Mouse (Mus musculus): ENCODE measurements around the gene Lrif1. TPM values are rescaled to one million over a fixed set of nuclear protein-coding genes. Genes with fewer than 3 reads are reported as not detected.
"Not testable (repeated sequence)": the region's sequence is repeated elsewhere in the genome, so short reads cannot be mapped to it uniquely, and the experiment has no call there.

The Lrif1 gene
- polyA plus RNA-seq (2015; fragmentation: Nextera tagmentation; extraction: Ambion mirVana): 14.8 and 17.9 TPM in 2 replicates

DNA sequence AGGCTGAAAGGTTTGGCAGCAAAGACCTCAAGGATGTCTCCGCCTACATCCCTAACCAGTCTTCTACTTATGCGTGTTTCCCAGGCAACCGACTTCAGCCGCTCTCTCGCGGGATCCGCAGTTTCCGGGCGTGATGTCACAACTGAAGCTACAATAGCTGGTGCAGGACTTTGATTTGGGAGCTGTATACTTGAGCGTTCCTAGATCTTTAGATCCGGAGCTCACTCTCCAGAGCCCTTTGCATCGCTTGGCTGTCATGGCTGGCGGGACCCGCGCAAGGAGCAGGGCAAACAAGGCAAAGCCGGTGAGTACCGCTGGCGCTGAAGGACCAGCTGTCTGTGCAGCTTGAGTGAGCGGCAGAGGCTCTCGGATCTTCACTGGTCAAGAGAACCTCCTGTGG is at the start of gene Lrif1:
Gene Lrif1, plus strand, starts transcription at position 158 of the 400 bp plus-strand sequence.
- peak; percentile 96 for ATAC-seq (ENCODE audit: low read depth)
- Histone ChIP-seq H3K27ac (ENCODE audit: low read length) (peak within 1 kb of the TSS; percentile 39; the same call in 1 of the 2 replicates), H3K36me3 (ENCODE audit: control insufficient read depth, insufficient read depth, low read length) (no peaks in the 10 kb centered on the region), H3K9me3 (ENCODE audit: control insufficient read depth, low read length) (no peaks in the 10 kb centered on the region), H3K4me3 (ENCODE audit: low read length) (peak within 1 kb of the TSS; percentile 57), H3K27me3 (ENCODE audit: control insufficient read depth, insufficient read depth, low read depth, low read length) (no peaks in the 10 kb centered on the region), H3K4me2 (ENCODE audit: low read depth, low read length) (peak within 1 kb of the TSS; percentile 68), H3K4me1 (replicated peaks; ENCODE audit: control insufficient read depth, insufficient read depth, low read length) (no peaks in the 10 kb centered on the region), H3K9ac (ENCODE audit: low read length) (peak within 1 kb of the TSS; percentile 65)
- WGBS: under 1% methylated on average over 20 of the region's 20 CpGs

DNA sequence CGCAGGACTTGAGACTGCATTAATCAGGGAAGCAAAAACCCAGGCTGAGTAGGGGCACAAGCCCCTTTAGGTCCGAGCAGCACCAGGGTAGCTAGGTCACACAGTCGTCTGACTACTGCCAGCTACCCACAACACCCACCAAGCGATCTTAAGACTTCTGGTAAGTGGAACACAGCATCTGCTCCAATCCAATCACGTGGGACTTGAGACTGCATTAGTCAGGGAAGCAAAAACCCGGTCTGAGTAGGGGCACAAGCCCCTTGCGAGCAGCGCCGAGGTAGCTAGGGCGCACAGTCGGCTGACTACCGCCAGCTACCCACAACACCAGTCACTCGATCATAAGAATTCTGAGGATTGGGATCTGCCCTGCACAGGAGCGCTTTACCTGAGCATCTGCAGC is 12.0 kb upstream of the Lrif1 start:
- H3K36me3 ChIP-seq (ENCODE audit: control insufficient read depth, insufficient read depth, low read length); H3K27me3 ChIP-seq (ENCODE audit: control insufficient read depth, insufficient read depth, low read depth, low read length); H3K4me1 ChIP-seq (replicated peaks; ENCODE audit: control insufficient read depth, insufficient read depth, low read length); H3K9ac ChIP-seq (ENCODE audit: low read length); H3K4me2 ChIP-seq (ENCODE audit: low read depth, low read length); H3K4me3 ChIP-seq (ENCODE audit: low read length); H3K9me3 ChIP-seq (ENCODE audit: control insufficient read depth, low read length); ATAC-seq (ENCODE audit: low read depth); H3K27ac ChIP-seq (ENCODE audit: low read length): not testable (repeated sequence)
- 67% methylated on average over 14 of the region's 14 CpGs for WGBS

DNA sequence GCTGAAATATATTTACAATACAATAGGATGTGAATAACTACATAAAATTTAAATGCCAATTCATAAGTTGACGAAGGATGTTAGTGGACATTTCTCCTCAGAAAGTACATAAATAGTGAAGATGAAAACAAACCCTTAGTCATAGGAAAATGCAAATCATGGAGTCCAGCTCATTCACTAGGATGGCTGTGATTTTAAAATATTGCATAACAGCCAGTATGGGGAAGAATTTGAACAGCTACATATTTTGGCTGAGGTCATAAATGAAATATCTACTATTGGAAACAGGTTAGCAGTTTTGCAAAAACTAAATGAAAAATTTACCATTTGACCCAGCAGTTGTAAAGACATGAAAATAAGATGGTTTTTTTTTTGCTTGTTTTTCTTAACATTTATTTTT is 594 bp downstream of the Lrif1 start:
- Histone ChIP-seq H3K27me3 (ENCODE audit: control insufficient read depth, insufficient read depth, low read depth, low read length) (no peaks in the 10 kb centered on the region), H3K36me3 (ENCODE audit: control insufficient read depth, insufficient read depth, low read length) (no peaks in the 10 kb centered on the region), H3K9me3 (ENCODE audit: control insufficient read depth, low read length) (no peaks in the 10 kb centered on the region), H3K9ac (ENCODE audit: low read length) (no peak overlapping the region), H3K27ac (ENCODE audit: low read length) (no peak overlapping the region), H3K4me1 (replicated peaks; ENCODE audit: control insufficient read depth, insufficient read depth, low read length) (no peaks in the 10 kb centered on the region), H3K4me3 (ENCODE audit: low read length) (peak overlapping the region; percentile 6; the same call in 1 of the 2 replicates), H3K4me2 (ENCODE audit: low read depth, low read length) (peak overlapping the region; percentile 68; the same call in 1 of the 2 replicates)
- no peak for ATAC-seq (ENCODE audit: low read depth)
- 30% methylated on average over 1 of the region's 1 CpGs for WGBS

DNA sequence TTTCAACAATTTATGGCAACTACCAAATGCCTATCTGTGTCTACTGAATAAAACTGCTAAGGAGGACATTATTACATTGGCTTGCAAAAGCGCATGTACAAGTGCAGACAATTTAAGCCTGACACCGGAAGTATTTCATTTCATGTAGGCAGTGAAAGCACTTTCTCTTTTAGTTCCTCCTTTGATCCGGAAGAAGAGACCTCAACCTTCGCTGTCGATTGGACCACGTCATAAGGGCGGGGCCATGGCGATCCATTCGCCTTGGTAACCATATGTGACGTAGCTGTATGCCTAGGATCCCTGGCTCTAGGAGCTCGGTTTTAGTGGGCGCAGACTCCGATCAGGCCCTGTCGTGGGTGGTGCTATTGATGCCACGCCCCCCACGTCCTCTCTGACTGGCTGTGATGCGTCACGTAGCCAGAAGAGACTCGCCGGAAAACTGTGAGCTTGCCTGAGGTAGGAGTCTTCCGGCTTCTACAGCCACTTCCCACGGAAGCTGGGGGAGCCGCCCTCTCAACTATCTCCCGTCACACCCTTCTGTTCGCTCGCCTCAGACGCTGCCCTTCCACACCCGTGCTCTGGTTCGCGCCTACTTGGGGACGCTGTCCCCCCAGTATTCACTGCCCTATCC is 36.7 kb downstream of the Lrif1 start:
- no peaks in the 10 kb centered on the region for H3K27me3 ChIP-seq (ENCODE audit: control insufficient read depth, insufficient read depth, low read depth, low read length)
- peak; percentile 99 for ATAC-seq (ENCODE audit: low read depth)
- H3K4me3 ChIP-seq (ENCODE audit: low read length): peak overlapping the region; percentile 81
- H3K4me1 ChIP-seq (replicated peaks; ENCODE audit: control insufficient read depth, insufficient read depth, low read length): no peaks in the 10 kb centered on the region
- 1% methylated on average over 31 of the region's 31 CpGs for WGBS
- H3K9me3 ChIP-seq (ENCODE audit: control insufficient read depth, low read length): no peaks in the 10 kb centered on the region
- peak overlapping the region; percentile 63 for H3K4me2 ChIP-seq (ENCODE audit: low read depth, low read length)
- H3K27ac ChIP-seq (ENCODE audit: low read length): peak overlapping the region; percentile 98
- H3K9ac ChIP-seq (ENCODE audit: low read length): peak overlapping the region; percentile 74
- no peaks in the 10 kb centered on the region for H3K36me3 ChIP-seq (ENCODE audit: control insufficient read depth, insufficient read depth, low read length)

GRCm38 (mm10) chr3:106722028-106722945 is 37.5 kb downstream of the Lrif1 start:
- peak overlapping the region; percentile 81 for H3K4me3 ChIP-seq (ENCODE audit: low read length)
- H3K27ac ChIP-seq (ENCODE audit: low read length): peak overlapping the region; percentile 98
- under 1% methylated on average over 33 of the region's 33 CpGs for WGBS
- H3K4me2 ChIP-seq (ENCODE audit: low read depth, low read length): peak overlapping the region; percentile 63
- no peaks in the 10 kb centered on the region for H3K27me3 ChIP-seq (ENCODE audit: control insufficient read depth, insufficient read depth, low read depth, low read length)
- peak overlapping the region; percentile 74 for H3K9ac ChIP-seq (ENCODE audit: low read length)
- no peaks in the 10 kb centered on the region for H3K36me3 ChIP-seq (ENCODE audit: control insufficient read depth, insufficient read depth, low read length)
- no peaks in the 10 kb centered on the region for H3K4me1 ChIP-seq (replicated peaks; ENCODE audit: control insufficient read depth, insufficient read depth, low read length)
- H3K9me3 ChIP-seq (ENCODE audit: control insufficient read depth, low read length): no peaks in the 10 kb centered on the region
- peak; percentile 89 for ATAC-seq (ENCODE audit: low read depth)

DNA sequence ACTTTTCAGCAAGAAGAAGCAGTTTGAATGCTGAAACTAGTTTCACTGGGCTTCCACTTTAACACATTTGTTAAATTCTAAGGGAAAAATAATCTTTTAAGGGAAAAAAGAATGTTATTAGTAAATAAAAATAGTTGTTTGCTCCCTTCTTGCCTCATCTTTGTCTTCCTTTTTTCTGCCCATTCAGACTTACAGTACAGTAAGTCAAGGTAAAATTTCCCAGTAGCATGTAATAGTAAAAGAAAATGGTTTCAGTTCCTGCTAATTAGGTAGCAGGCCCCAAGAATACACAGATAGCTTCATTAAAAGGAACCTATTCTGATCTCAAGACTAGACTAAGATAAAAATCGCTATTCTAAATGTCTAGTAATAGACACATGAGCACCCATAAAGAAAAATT is 71.1 kb downstream of the Lrif1 start:
- Histone ChIP-seq H3K27me3 (ENCODE audit: control insufficient read depth, insufficient read depth, low read depth, low read length) (no peaks in the 10 kb centered on the region), H3K9me3 (ENCODE audit: control insufficient read depth, low read length) (no peaks in the 10 kb centered on the region), H3K27ac (ENCODE audit: low read length) (no peak overlapping the region), H3K4me3 (ENCODE audit: low read length) (no peak overlapping the region), H3K4me1 (replicated peaks; ENCODE audit: control insufficient read depth, insufficient read depth, low read length) (no peaks in the 10 kb centered on the region), H3K36me3 (ENCODE audit: control insufficient read depth, insufficient read depth, low read length) (no peaks in the 10 kb centered on the region), H3K4me2 (ENCODE audit: low read depth, low read length) (no peak overlapping the region), H3K9ac (ENCODE audit: low read length) (no peak overlapping the region)
- 71% methylated on average over 1 of the region's 1 CpGs for WGBS
- ATAC-seq (ENCODE audit: low read depth): no peak

- Histone ChIP-seq H3K4me3 (ENCODE audit: low read length) (no peak overlapping the region), H3K27me3 (ENCODE audit: control insufficient read depth, insufficient read depth, low read depth, low read length) (no peaks in the 10 kb centered on the region), H3K4me1 (replicated peaks; ENCODE audit: control insufficient read depth, insufficient read depth, low read length) (no peaks in the 10 kb centered on the region), H3K4me2 (ENCODE audit: low read depth, low read length) (no peak overlapping the region), H3K27ac (ENCODE audit: low read length) (no peak overlapping the region), H3K9me3 (ENCODE audit: control insufficient read depth, low read length) (no peaks in the 10 kb centered on the region), H3K36me3 (ENCODE audit: control insufficient read depth, insufficient read depth, low read length) (no peaks in the 10 kb centered on the region), H3K9ac (ENCODE audit: low read length) (no peak overlapping the region)
- 74% methylated on average over 1 of the region's 1 CpGs for WGBS
- ATAC-seq (ENCODE audit: low read depth): no peak
Measured at GRCm38 (mm10) chr3:106771834-106772233, 87.0 kb downstream of the Lrif1 start.

- 63% methylated on average over 3 of the region's 3 CpGs for WGBS
- Histone ChIP-seq H3K27ac (ENCODE audit: low read length) (no peak overlapping the region), H3K9me3 (ENCODE audit: control insufficient read depth, low read length) (no peaks in the 10 kb centered on the region), H3K4me2 (ENCODE audit: low read depth, low read length) (no peak overlapping the region), H3K4me3 (ENCODE audit: low read length) (no peak overlapping the region), H3K9ac (ENCODE audit: low read length) (no peak overlapping the region), H3K4me1 (replicated peaks; ENCODE audit: control insufficient read depth, insufficient read depth, low read length) (no peaks in the 10 kb centered on the region), H3K36me3 (ENCODE audit: control insufficient read depth, insufficient read depth, low read length) (no peaks in the 10 kb centered on the region), H3K27me3 (ENCODE audit: control insufficient read depth, insufficient read depth, low read depth, low read length) (no peaks in the 10 kb centered on the region)
- no peak for ATAC-seq (ENCODE audit: low read depth)
Measured at GRCm38 (mm10) chr3:106785130-106785529, 100.3 kb downstream of the Lrif1 start.
